Mouse (Mus musculus) liver, embryonic 12.5 days (tissue): ENCODE measurements around the gene Syvn1. TPM values are rescaled to one million over a fixed set of nuclear protein-coding genes. Genes with fewer than 3 reads are reported as not detected.
A peak's percentile ranks its signal among the peaks of the same experiment; 100 is the strongest.

Experiments used
- ATAC-seq: fragments of 200-750 bp; cut with Nextera tagmentation; 2 replicates; pipeline ENCODE4 v1.8.0; 2017; ENCODE audit warnings: moderate number of reproducible peaks, mild to moderate bottlenecking, moderate library complexity
- H3K27ac ChIP-seq: fragments of 300-500 bp; sonication (generic); 2 replicates; pipeline ENCODE4 v1.5.1; 2016; ENCODE audit warnings: mild to moderate bottlenecking
- H3K27me3 ChIP-seq: fragments of 300-500 bp; sonication (generic); replicated peaks from 2 replicates; pipeline ENCODE4 v1.6.1; 2016; ENCODE audit warnings: mild to moderate bottlenecking, moderate library complexity
- H3K36me3 ChIP-seq: fragments of 300-500 bp; sonication (generic); 2 replicates; pipeline ENCODE4 v1.6.1; 2016; ENCODE audit warnings: mild to moderate bottlenecking, moderate library complexity
- H3K4me1 ChIP-seq: fragments of 300-500 bp; sonication (generic); 2 replicates; pipeline ENCODE4 v1.6.1; 2016
- H3K4me2 ChIP-seq: fragments of 300-500 bp; sonication (generic); 2 replicates; pipeline ENCODE4 v1.6.1; 2016; ENCODE audit warnings: mild to moderate bottlenecking, moderate library complexity
- H3K4me3 ChIP-seq: fragments of 300-500 bp; sonication (generic); 2 replicates; pipeline ENCODE4 v1.5.1; 2016; ENCODE audit warnings: mild to moderate bottlenecking, moderate library complexity
- H3K9ac ChIP-seq: fragments of 300-500 bp; sonication (generic); 2 replicates; pipeline ENCODE4 v1.6.1; 2016; ENCODE audit warnings: mild to moderate bottlenecking, moderate library complexity
- H3K9me3 ChIP-seq: fragments of 300-500 bp; sonication (generic); replicated peaks from 2 replicates; pipeline ENCODE4 v1.6.1; 2016; ENCODE audit warnings: mild to moderate bottlenecking, moderate library complexity
- WGBS: fragments of 180-500 bp; shearing (Covaris S2); methylation state at CpG from one replicate; pipeline ENCODE4 v1.1.7; 2016; ENCODE audit not compliant: insufficient replicate concordance; 5-methylcytosine and 5-hydroxymethylcytosine counted together
- polyA plus RNA-seq: library from polyadenylated mRNA; unstranded; fragments of >200 nt; fragmentation: Nextera tagmentation; extraction: Ambion mirVana; gene quantifications from 2 replicates; pipeline ENCODE4 v1.2.1, GENCODE M21; 2016

Gene Syvn1
- polyA plus RNA-seq, 1 experiment from 2014 or later = 19.4 TPM

DNA sequence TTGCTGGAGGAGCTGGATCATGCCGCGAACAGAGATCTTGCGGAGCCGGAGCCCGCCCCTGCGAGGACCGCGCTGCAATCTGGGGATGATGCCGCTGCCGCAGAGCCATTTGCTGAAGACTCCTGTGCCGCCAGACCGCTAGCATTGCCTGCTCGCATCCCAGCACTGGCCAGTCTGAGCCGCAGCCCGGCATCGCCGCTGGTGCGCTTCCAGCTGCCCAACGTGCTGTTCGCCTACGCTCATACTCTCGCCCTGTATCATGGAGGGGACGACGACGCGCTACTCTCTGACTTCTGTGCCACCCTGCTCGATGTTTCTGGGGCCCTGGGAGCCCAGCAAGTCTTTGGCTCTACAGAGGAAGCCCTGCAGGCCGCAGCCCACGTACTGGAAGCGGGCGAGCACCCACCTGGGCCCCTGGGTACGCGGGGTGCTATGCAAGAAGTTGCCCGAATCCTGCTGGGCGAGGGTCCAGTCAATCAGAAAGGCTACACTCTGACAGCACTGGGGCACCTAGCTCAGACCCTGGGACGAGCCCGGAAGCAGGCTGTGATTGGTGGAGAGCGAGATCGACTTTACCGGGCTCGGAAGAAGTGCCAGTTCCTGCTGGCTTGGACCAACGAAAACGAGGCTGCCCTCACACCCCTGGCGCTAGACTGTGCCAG is 15.4 kb downstream of the Syvn1 start:
- H3K27me3 ChIP-seq = no peaks in the 10 kb centered on the region
- peak overlapping the region; percentile 96 for H3K9ac ChIP-seq
- 1% methylated on average over 44 of the region's 44 CpGs for WGBS
- peak overlapping the region; percentile 92 for H3K4me3 ChIP-seq
- peak; percentile 17 for ATAC-seq
- peak overlapping the region; percentile 99 for H3K27ac ChIP-seq
- H3K4me2 ChIP-seq = peak overlapping the region; percentile 100
- H3K9me3 ChIP-seq = no peaks in the 10 kb centered on the region
- peaks cover 28% of the 10 kb centered on the region for H3K36me3 ChIP-seq
- H3K4me1 ChIP-seq = peaks cover 58% of the 10 kb centered on the region

DNA sequence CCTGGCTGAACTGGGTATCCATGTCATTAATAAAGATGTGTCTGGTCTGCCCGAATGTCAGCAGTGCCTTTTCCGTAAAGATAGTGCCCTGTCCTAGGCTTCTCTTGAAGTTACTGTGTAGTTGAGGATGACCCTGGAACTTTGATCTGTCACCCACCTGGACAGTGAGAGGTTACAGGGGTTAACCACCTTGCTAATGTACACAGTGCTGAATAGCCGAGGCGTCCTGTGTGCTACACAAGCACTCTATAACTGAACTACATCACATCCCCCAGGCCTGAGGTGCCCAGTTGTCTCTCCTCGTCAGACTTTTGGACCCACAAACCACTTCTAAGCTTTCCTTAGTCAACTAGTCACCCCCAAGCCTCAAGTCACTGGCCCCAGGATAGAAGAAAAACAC is 16.0 kb downstream of the Syvn1 start:
- Histone ChIP-seq H3K4me3 (peak overlapping the region; percentile 92), H3K9me3 (no peaks in the 10 kb centered on the region), H3K4me2 (peak overlapping the region; percentile 100), H3K4me1 (peaks cover 62% of the 10 kb centered on the region), H3K36me3 (peaks cover 28% of the 10 kb centered on the region), H3K9ac (peak overlapping the region; percentile 96), H3K27me3 (no peaks in the 10 kb centered on the region), H3K27ac (peak overlapping the region; percentile 99)
- 50% methylated on average over 5 of the region's 5 CpGs for WGBS
- ATAC-seq = no peak

DNA sequence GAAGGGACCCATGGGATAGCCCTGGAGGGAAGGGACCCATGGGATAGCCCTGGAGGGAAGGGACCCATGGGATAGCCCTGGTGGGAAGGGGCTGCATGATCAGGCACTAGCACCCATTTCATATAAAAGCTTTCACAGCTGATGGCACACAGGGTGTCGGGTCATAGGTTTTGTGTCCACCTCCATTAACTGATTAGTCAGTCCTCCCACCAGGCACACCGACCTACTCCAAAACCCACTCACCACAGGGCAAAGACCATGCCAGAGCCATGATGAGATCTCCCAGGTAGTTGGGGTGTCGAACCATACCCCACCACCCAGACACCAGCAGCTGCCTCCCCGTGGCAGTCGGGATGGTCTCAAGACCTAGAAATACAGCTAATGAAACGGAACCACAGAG is 16.7 kb downstream of the Syvn1 start:
- no peak overlapping the region for H3K27ac ChIP-seq
- H3K27me3 ChIP-seq = no peaks in the 10 kb centered on the region
- peak overlapping the region; percentile 96; the same call in 1 of the 2 replicates for H3K9ac ChIP-seq
- H3K4me2 ChIP-seq = peak overlapping the region; percentile 100
- H3K4me3 ChIP-seq = peak overlapping the region; percentile 92; the same call in 1 of the 2 replicates
- H3K9me3 ChIP-seq = no peaks in the 10 kb centered on the region
- 84% methylated on average over 6 of the region's 6 CpGs for WGBS
- H3K36me3 ChIP-seq = peaks cover 28% of the 10 kb centered on the region
- peaks cover 67% of the 10 kb centered on the region for H3K4me1 ChIP-seq
- no peak for ATAC-seq

DNA sequence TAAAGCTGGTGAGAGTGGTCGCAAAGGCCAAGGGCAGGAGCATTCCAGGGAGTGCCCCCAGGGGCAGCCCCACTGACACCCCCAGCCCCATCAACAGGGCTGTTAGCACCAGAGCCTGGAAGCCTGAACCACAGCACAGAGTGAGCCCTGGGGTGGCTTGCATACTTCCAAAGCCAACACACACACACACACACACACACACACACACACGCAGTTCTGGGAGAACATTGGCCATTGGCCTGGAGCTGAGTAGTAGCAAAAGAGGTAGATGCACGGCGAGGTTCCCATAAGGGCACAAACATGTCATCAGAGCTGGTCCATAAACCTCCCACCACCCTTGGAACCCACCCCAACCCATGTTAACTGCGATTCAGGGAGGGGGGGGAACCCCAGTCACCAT is 20.2 kb downstream of the Syvn1 start:
- no peaks in the 10 kb centered on the region for H3K9me3 ChIP-seq
- H3K9ac ChIP-seq = peak overlapping the region; percentile 70
- peaks cover 40% of the 10 kb centered on the region for H3K36me3 ChIP-seq
- WGBS = 43% methylated on average over 5 of the region's 5 CpGs
- no peak for ATAC-seq
- peak overlapping the region; percentile 77 for H3K27ac ChIP-seq
- H3K4me2 ChIP-seq = peak overlapping the region; percentile 95
- no peaks in the 10 kb centered on the region for H3K27me3 ChIP-seq
- H3K4me1 ChIP-seq = peaks cover 54% of the 10 kb centered on the region
- peak overlapping the region; percentile 60 for H3K4me3 ChIP-seq

DNA sequence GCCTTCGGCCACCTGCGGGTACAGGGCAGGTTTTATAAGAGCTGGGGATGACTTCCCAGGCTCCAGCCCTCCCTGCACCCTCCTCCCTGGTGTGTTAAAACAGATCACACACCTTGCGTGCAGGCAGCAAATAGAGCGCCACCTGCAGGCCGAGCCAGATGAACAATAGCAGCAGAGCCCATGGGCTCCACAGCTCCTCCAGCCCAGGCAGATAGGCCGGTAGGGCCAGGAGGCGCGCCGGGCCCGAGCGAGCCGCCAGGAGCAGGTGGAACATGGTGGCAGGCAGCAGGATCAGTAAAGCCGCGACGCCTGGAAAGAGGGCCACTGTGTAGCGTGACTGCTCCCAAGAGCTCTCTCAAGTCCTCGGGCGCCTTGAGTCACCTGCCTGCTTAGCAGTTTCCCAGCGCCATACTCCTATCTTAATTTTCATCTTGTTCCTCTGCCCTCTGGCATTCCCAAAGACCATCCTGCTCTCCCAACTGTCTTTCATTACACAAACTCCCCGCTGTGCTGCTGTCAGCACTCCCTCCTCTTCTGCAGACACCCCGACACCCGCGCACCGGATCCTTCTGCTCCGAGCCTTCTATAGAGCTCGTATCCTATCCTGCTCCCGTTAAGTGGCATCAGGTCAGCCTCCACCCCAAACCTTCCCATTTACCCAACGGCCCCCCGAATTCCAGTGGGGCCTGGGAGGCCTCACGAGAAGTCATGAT is 20.8 kb downstream of the Syvn1 start:
- peak overlapping the region; percentile 60 for H3K4me3 ChIP-seq
- peaks cover 41% of the 10 kb centered on the region for H3K36me3 ChIP-seq
- no peaks in the 10 kb centered on the region for H3K27me3 ChIP-seq
- H3K4me2 ChIP-seq = peak overlapping the region; percentile 95
- H3K27ac ChIP-seq = peak overlapping the region; percentile 77
- H3K9ac ChIP-seq = peak overlapping the region; percentile 70
- under 1% methylated on average over 30 of the region's 30 CpGs for WGBS
- H3K9me3 ChIP-seq = no peaks in the 10 kb centered on the region
- peak; percentile 72 for ATAC-seq
- peaks cover 49% of the 10 kb centered on the region for H3K4me1 ChIP-seq

DNA sequence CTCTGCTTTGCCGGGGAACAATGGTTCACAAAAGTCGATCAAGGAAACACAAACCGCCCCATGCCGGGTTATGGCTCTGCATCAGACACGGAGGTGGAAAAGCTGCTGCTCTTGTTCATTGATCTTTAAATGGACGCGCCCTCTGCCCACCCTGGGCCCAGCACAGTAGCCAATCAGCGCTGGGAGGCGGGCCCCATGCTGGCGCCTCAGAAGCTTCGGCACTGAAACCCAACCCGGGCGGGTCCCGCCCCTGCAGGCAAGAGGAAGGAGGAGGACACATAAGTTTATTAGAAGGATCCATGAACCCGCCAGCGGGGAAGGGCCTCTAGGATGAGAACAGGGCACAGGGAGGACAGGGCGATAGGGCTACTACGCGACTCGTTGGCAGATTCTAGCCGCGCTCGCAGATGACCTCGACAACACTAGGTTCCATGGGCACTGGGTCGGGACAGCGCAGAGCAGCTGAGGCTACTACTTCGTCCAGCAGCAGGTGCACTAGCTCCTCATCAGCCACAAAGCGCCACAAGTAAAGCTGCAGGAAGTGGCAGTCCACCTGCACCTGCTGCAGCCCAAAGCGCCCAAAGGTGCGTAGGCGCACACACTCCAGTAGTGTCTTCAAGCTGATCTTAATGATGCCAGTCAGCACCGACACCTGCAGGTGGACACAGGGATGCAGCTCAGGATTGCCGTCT is 21.5 kb downstream of the Syvn1 start, which contains the start of gene Tm7sf2:
Tm7sf2 (minus strand) TSS at position 650 of the 692 bp plus-strand sequence.
- Histone ChIP-seq H3K9me3 (no peaks in the 10 kb centered on the region), H3K9ac (peak within 1 kb of the TSS; percentile 70), H3K4me1 (peaks cover 42% of the 10 kb centered on the region), H3K27me3 (no peaks in the 10 kb centered on the region), H3K27ac (peak within 1 kb of the TSS; percentile 77), H3K4me2 (peak within 1 kb of the TSS; percentile 95), H3K4me3 (peak within 1 kb of the TSS; percentile 60), H3K36me3 (peaks cover 46% of the 10 kb centered on the region)
- peak; percentile 91 for ATAC-seq
- WGBS = 14% methylated on average over 33 of the region's 33 CpGs

DNA sequence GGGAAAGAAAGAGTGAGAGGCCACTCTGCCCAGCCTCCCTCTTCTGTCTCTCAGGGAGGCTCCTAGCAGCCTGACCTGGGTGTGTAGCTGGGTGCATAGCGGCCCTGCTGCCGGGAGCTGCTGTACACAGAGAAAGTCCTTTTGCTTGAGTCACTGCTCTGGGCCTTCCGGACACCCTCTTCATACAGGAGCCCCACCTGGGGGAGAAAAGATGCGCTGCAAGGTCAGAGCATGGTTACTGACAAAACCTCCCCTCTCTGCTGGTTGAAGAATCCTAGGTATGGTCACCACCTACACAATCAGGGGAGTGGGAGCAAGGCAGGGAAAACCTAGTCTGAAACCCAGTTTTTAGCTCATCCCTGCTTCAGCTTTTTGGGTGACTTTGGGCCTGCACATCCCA is 22.6 kb downstream of the Syvn1 start:
- no peak for ATAC-seq
- Histone ChIP-seq H3K4me3 (no peak overlapping the region), H3K27ac (0 out of 2 replicates have a peak overlapping the region, but pooled peaks have one; percentile 4), H3K9me3 (no peaks in the 10 kb centered on the region), H3K36me3 (peaks cover 49% of the 10 kb centered on the region), H3K4me2 (no peak overlapping the region), H3K4me1 (peaks cover 32% of the 10 kb centered on the region), H3K27me3 (no peaks in the 10 kb centered on the region), H3K9ac (no peak overlapping the region)
- 79% methylated on average over 4 of the region's 4 CpGs for WGBS

DNA sequence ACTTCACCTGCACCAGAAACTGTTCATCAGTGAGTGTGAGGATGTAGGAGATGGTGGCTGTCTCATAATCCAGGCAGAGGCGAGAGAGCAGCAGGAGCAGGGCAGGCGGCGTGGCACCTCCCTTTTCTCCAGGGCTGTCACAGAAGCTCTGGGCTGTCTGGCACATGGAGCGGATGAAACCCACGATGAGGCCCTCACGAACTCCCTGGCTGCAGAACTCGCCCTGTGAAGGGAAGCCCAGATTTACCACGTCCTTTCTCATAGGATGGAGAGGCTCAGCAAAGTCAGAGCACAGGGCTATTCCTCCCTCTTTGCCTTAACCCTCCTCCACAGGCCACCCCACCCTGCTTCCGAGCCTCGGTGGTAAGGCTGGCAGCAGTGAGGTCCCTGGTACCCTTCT is 23.5 kb downstream of the Syvn1 start:
- WGBS = 85% methylated on average over 10 of the region's 10 CpGs
- no peak overlapping the region for H3K27ac ChIP-seq

DNA sequence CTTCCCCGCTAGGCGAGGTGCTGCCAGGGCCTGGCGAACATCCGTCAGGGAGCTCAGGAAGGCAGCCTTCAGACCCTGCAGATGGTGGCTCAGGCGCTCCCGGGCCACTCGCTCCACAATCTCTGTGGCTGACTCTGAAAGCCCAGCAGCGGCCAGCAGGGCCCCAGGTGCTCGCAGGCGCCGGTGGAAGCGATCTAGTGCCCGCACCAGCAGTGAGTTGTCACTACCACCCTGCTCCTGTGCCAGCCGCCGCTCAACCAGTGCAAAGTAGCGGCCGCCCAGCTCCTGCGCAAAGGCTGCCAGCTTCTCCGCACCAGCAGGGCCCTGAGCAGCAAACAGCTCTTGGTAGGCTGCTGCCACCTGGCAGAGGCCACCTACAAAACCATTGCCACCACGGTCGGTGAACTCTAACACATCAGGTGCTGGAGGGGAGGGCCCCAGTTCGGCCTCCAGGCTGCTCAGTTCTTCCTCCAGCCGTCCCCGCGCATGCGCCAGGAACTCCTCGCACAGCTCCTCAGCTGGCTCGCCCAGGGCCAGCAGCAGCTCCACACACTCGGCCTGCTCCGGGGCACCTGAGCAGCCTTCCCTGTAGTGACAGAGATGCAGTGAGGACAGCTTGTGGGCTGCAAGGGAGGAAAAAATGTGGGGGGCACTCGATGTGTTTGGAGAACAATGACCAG is 24.3 kb downstream of the Syvn1 start:
- Histone ChIP-seq H3K36me3 (peaks cover 64% of the 10 kb centered on the region), H3K4me1 (peaks cover 38% of the 10 kb centered on the region), H3K27ac (no peak overlapping the region), H3K9ac (no peak overlapping the region), H3K27me3 (no peaks in the 10 kb centered on the region), H3K9me3 (no peaks in the 10 kb centered on the region), H3K4me3 (no peak overlapping the region), H3K4me2 (no peak overlapping the region)
- ATAC-seq = no peak
- whole genome bisulfite sequencing = 86% methylated on average over 31 of the region's 31 CpGs

More for the DNA sequence above, 23.5 kb downstream of the Syvn1 start:
- peaks cover 32% of the 10 kb centered on the region for H3K4me1 ChIP-seq
- no peak overlapping the region for H3K9ac ChIP-seq
- no peaks in the 10 kb centered on the region for H3K27me3 ChIP-seq
- no peak overlapping the region for H3K4me3 ChIP-seq
- no peak for ATAC-seq
- H3K4me2 ChIP-seq = no peak overlapping the region
- no peaks in the 10 kb centered on the region for H3K9me3 ChIP-seq
- H3K36me3 ChIP-seq = peaks cover 57% of the 10 kb centered on the region

DNA sequence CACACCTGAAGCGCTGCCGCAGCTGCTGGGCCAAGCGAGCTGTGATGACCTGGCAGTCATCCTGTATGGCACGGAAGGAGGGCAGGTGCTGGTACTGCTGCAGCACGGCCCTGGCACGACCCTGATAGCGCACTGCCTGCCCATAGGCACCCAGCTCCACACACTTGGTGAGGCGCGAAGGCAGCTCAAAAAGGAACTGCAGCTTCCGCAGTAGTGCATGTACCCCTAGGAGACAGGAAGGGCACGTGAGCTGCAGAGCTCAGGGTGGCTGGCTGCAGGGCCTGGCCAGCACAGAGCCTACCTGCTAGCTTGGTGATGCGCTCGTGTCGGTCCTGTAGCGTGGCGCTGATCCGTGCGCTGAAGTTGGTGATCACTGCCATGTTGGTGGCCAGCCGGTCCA is 24.9 kb downstream of the Syvn1 start:
- H3K27me3 ChIP-seq = no peaks in the 10 kb centered on the region
- no peaks in the 10 kb centered on the region for H3K9me3 ChIP-seq
- peaks cover 64% of the 10 kb centered on the region for H3K36me3 ChIP-seq
- H3K27ac ChIP-seq = no peak overlapping the region
- peaks cover 38% of the 10 kb centered on the region for H3K4me1 ChIP-seq
- WGBS = 86% methylated on average over 19 of the region's 19 CpGs
- ATAC-seq = no peak
- no peak overlapping the region for H3K4me2 ChIP-seq
- no peak overlapping the region for H3K4me3 ChIP-seq
- no peak overlapping the region for H3K9ac ChIP-seq

DNA sequence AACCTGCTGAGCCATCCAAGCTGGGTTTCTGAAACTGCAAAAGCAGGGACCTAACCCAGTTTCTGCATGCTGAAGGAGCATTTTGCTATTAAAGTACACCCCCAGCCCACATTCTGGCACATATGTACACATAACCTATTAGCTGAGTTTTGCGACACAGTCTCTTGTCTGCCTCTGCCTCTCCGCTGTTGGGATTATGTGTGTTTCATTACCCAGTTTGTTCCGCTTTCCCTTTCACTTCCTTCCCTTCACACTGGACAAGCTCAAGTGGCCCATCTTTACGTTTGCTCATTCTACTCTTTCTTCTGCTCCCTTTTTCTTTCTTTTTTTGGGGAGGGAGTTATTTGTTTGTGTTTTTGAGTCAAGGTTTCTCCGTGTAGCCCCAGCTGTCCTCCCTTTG is 27.5 kb downstream of the Syvn1 start:
- H3K9me3 ChIP-seq = no peaks in the 10 kb centered on the region
- no peak for ATAC-seq
- peaks cover 31% of the 10 kb centered on the region for H3K4me1 ChIP-seq
- no peaks in the 10 kb centered on the region for H3K27me3 ChIP-seq
- no peak overlapping the region for H3K9ac ChIP-seq
- H3K27ac ChIP-seq = no peak overlapping the region
- H3K36me3 ChIP-seq = peaks cover 57% of the 10 kb centered on the region
- H3K4me2 ChIP-seq = no peak overlapping the region
- 87% methylated on average over 5 of the region's 5 CpGs for WGBS
- no peak overlapping the region for H3K4me3 ChIP-seq
